Mouse (Mus musculus) frontal cortex, postnatal 36 days (tissue): ENCODE measurements around the gene Pcsk4.

Source experiments
- DNase-seq, 2 experiments: peaks; one replicate each; pipeline ENCODE4 v3.0.0; 2022; ENCODE audit warnings: low spot score in 2 of 2

Gene Pcsk4

GRCm38 (mm10) chr10:80329273-80330081 is at the start of gene Pcsk4, which contains the start of gene Reep6:
Pcsk4 (minus strand) TSS chr10:80329498.
Reep6 (plus strand) TSS chr10:80329953.
- peak; percentile 92 to 95 for DNase-seq

GRCm38 (mm10) chr10:80377716-80378115 is 48.4 kb upstream of the Pcsk4 start:
- DNase-seq: no peak

GRCm38 (mm10) chr10:80376160-80376559 is 46.9 kb upstream of the Pcsk4 start:
- peak; percentile 88 to 92 for DNase-seq

- DNase-seq: peak; percentile 69 to 83
Measured at GRCm38 (mm10) chr10:80374063-80374462, 44.8 kb upstream of the Pcsk4 start.

GRCm38 (mm10) chr10:80372706-80373105 is 43.4 kb upstream of the Pcsk4 start:
- peak; percentile 57 to 59 for DNase-seq

GRCm38 (mm10) chr10:80371983-80372382 is 42.7 kb upstream of the Pcsk4 start:
- no peak for DNase-seq

- peak; percentile 40 to 63 for DNase-seq
Measured at GRCm38 (mm10) chr10:80371411-80371966, 42.2 kb upstream of the Pcsk4 start.

GRCm38 (mm10) chr10:80369995-80370747 is 40.9 kb upstream of the Pcsk4 start:
- DNase-seq: peak; percentile 25 to 70

GRCm38 (mm10) chr10:80368392-80368791 is 39.1 kb upstream of the Pcsk4 start:
- DNase-seq: no peak

- no peak for DNase-seq
Measured at GRCm38 (mm10) chr10:80367954-80368353, 38.7 kb upstream of the Pcsk4 start.

- DNase-seq: no peak
Measured at GRCm38 (mm10) chr10:80365736-80366135, 36.4 kb upstream of the Pcsk4 start.

- no peak for DNase-seq
Measured at GRCm38 (mm10) chr10:80363734-80364133, 34.4 kb upstream of the Pcsk4 start.

GRCm38 (mm10) chr10:80357994-80358639 is 28.8 kb upstream of the Pcsk4 start:
- DNase-seq: no peak

GRCm38 (mm10) chr10:80357336-80357735 is 28.0 kb upstream of the Pcsk4 start:
- DNase-seq: no peak

- DNase-seq: no peak
Measured at GRCm38 (mm10) chr10:80356737-80357136, 27.4 kb upstream of the Pcsk4 start.

GRCm38 (mm10) chr10:80356001-80356682 is 26.8 kb upstream of the Pcsk4 start, which contains the start of gene Plk5:
Plk5 (plus strand) TSS chr10:80356459.
- no peak for DNase-seq

- no peak for DNase-seq
Measured at GRCm38 (mm10) chr10:80355431-80355830, 26.1 kb upstream of the Pcsk4 start.

- DNase-seq: no peak
Measured at GRCm38 (mm10) chr10:80352727-80353126, 23.4 kb upstream of the Pcsk4 start.

GRCm38 (mm10) chr10:80351896-80352295 is 22.6 kb upstream of the Pcsk4 start:
- no peak for DNase-seq

- DNase-seq: peak; percentile 83 to 89
Measured at GRCm38 (mm10) chr10:80350292-80350691, 21.0 kb upstream of the Pcsk4 start.

GRCm38 (mm10) chr10:80348981-80349380 is 19.7 kb upstream of the Pcsk4 start:
- DNase-seq: no peak
